Mouse (Mus musculus) forebrain, embryonic 15.5 days (tissue): Measurements from ENCODE around the gene Acsbg2. TPM values are rescaled to one million over a fixed set of nuclear protein-coding genes. Genes with fewer than 3 reads are reported as not detected.
A peak's percentile ranks its signal among the peaks of the same experiment; 100 is the strongest.
"Not testable (repeated sequence)": the region's sequence is repeated elsewhere in the genome, so short reads cannot be mapped to it uniquely, and the experiment has no call there.

ENCODE experiments used
- ATAC-seq: fragments of 200-750 bp; cut with Nextera tagmentation; replicated peaks from 2 replicates; pipeline ENCODE4 v1.8.0; 2017; ENCODE audit warnings: mild to moderate bottlenecking, moderate TSS enrichment, moderate library complexity
- H3K27ac ChIP-seq: fragments of 300-500 bp; sonication (generic); replicated peaks from 2 replicates; pipeline ENCODE4 v1.5.1; 2015; ENCODE audit warnings: mild to moderate bottlenecking, inconsistent platforms
- H3K27me3 ChIP-seq: fragments of 300-500 bp; sonication (generic); 2 replicates; pipeline ENCODE4 v1.6.1; 2015; ENCODE audit warnings: inconsistent platforms
- H3K36me3 ChIP-seq: fragments of 300-500 bp; sonication (generic); 2 replicates; pipeline ENCODE4 v1.6.1; 2015; ENCODE audit warnings: mild to moderate bottlenecking, inconsistent platforms
- H3K4me1 ChIP-seq: fragments of 300-500 bp; sonication (generic); 2 replicates; pipeline ENCODE4 v1.6.1; 2015; ENCODE audit warnings: inconsistent platforms
- H3K4me2 ChIP-seq: fragments of 300-500 bp; sonication (generic); replicated peaks from 2 replicates; pipeline ENCODE4 v1.6.1; 2015; ENCODE audit warnings: mild to moderate bottlenecking, inconsistent platforms
- H3K4me3 ChIP-seq: fragments of 300-500 bp; sonication (generic); 2 replicates; pipeline ENCODE4 v1.5.1; 2015; ENCODE audit warnings: mild to moderate bottlenecking, inconsistent platforms
- H3K9ac ChIP-seq: fragments of 300-500 bp; sonication (generic); replicated peaks from 2 replicates; pipeline ENCODE4 v1.6.1; 2015; ENCODE audit warnings: mild to moderate bottlenecking, inconsistent platforms
- H3K9me3 ChIP-seq: fragments of 300-500 bp; sonication (generic); 2 replicates; pipeline ENCODE4 v1.6.1; 2016; ENCODE audit warnings: inconsistent platforms
- WGBS: fragments of 180-500 bp; shearing (Covaris S2); methylation state at CpG from one replicate; pipeline ENCODE4 v1.1.7; 2015; ENCODE audit warnings: mixed read lengths; 5-methylcytosine and 5-hydroxymethylcytosine counted together
- polyA plus RNA-seq: library from polyadenylated mRNA; unstranded; fragments of >200 nt; fragmentation: Nextera tagmentation; extraction: Ambion mirVana; gene quantifications from 2 replicates; pipeline ENCODE4 v1.2.1, GENCODE M21; 2015

Acsbg2 gene
- polyA plus RNA-seq, result not detected in 2 replicates

DNA sequence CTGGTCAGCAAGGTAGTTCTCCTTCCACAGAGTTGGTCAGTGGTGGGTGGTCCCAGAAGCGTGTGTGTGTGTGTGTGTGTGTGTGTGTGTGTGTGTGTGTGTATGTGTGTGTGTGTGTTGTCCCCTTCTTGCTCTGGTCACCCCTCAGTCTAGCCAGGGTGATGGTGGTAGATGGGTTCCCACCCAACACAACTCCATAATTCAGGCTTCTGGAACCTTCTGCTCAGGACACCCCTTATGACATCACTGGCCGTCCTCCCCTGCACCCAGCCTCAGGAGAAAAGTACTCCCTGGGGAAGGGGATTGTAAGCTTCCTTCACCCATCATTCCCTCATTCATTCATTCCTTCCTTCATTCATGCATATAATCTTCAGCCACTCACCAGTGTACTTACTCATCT, at the start of gene Acsbg2:
TSS of gene Acsbg2 (minus strand) at position 211 of the 400 bp plus-strand sequence.
- no peak for ATAC-seq
- Histone ChIP-seq H3K4me2 (no peak within 1 kb of the TSS), H3K36me3 (no peaks in the 10 kb centered on the region), H3K9ac (no peak within 1 kb of the TSS), H3K9me3 (no peaks in the 10 kb centered on the region), H3K27me3 (no peaks in the 10 kb centered on the region), H3K4me1 (no peaks in the 10 kb centered on the region), H3K27ac (no peak within 1 kb of the TSS), H3K4me3 (no peak within 1 kb of the TSS)
- WGBS, result 100% methylated on average over 2 of the region's 2 CpGs

- H3K4me2 ChIP-seq, result no peak overlapping the region
Measured at GRCm38 (mm10) chr17:56919725-56920124, 45.5 kb upstream of the Acsbg2 start.

GRCm38 (mm10) chr17:56917166-56917565, 42.9 kb upstream of the Acsbg2 start:
- no peak for ATAC-seq
- Histone ChIP-seq H3K4me3 (no peak overlapping the region), H3K36me3 (peaks cover 48% of the 10 kb centered on the region), H3K27ac (no peak overlapping the region), H3K4me2 (no peak overlapping the region), H3K27me3 (no peaks in the 10 kb centered on the region), H3K9me3 (no peaks in the 10 kb centered on the region), H3K9ac (no peak overlapping the region), H3K4me1 (no peaks in the 10 kb centered on the region)
- 97% methylated on average over 2 of the region's 2 CpGs for WGBS

More at GRCm38 (mm10) chr17:56919725-56920124, 45.5 kb upstream of the Acsbg2 start:
- Histone ChIP-seq H3K4me1 (no peaks in the 10 kb centered on the region), H3K27me3 (no peaks in the 10 kb centered on the region), H3K4me3 (no peak overlapping the region), H3K9ac (no peak overlapping the region), H3K27ac (no peak overlapping the region), H3K9me3 (no peaks in the 10 kb centered on the region), H3K36me3 (peaks cover 44% of the 10 kb centered on the region)
- ATAC-seq, result 0 out of 2 replicates have a peak, but pooled peaks have one; percentile 23
- 82% methylated on average over 3 of the region's 3 CpGs for WGBS

DNA sequence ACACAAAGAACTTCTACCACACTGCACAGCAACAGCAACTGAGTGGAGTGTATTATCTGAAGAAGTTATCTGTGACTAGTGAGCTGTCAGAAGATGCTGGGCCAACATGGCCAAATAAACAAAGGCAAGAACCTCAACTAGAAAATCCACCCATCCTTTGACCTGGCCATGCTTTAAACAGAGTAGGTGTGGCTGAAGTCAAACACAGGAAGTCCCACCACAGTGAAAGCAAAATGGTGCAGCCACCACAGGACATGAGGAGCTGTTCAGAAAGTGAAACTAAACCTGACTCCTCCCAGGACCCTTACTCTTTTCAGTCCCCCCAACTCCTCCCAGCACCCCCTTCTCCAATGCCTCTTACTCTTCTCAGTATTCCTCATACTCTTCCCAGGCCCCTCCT, 39.2 kb upstream of the Acsbg2 start:
- Histone ChIP-seq H3K4me2 (no peak overlapping the region), H3K27ac (no peak overlapping the region), H3K4me1 (no peaks in the 10 kb centered on the region), H3K9ac (no peak overlapping the region), H3K27me3 (no peaks in the 10 kb centered on the region), H3K36me3 (peaks cover 53% of the 10 kb centered on the region), H3K4me3 (no peak overlapping the region), H3K9me3 (no peaks in the 10 kb centered on the region)
- no peak for ATAC-seq

DNA sequence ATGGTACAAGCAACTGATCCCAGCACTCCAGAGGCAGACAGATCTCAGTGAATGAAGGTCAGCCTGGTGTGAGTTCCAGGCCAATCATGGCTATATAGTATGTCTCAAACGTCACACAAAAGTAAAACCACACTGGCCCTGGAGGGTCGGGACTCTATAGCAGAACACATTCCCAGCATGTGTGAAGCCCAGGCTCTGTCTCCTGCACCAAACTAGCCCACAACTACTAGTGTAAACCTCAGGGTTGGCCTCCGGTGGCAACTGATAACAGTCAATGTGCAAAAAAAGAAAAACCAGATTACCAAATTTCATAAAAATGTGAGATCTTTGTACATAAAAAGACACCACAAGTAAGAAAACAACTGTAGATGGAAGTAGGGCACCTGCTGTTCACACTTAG, 38.8 kb upstream of the Acsbg2 start:
- Histone ChIP-seq H3K27me3 (no peaks in the 10 kb centered on the region), H3K27ac (no peak overlapping the region), H3K9ac (no peak overlapping the region), H3K4me2 (no peak overlapping the region), H3K9me3 (no peaks in the 10 kb centered on the region), H3K36me3 (peaks cover 52% of the 10 kb centered on the region), H3K4me1 (no peaks in the 10 kb centered on the region), H3K4me3 (no peak overlapping the region)
- ATAC-seq, result no peak
- 98% methylated on average over 3 of the region's 3 CpGs for WGBS

GRCm38 (mm10) chr17:56909764-56910163, 35.5 kb upstream of the Acsbg2 start:
- H3K9me3 ChIP-seq, H3K27ac ChIP-seq, H3K9ac ChIP-seq, H3K4me2 ChIP-seq, H3K4me1 ChIP-seq, ATAC-seq, H3K27me3 ChIP-seq, H3K4me3 ChIP-seq: not testable (repeated sequence)
- H3K36me3 ChIP-seq, result peaks cover 43% of the 10 kb centered on the region
- 78% methylated on average over 2 of the region's 2 CpGs for WGBS

GRCm38 (mm10) chr17:56907887-56908286, 33.6 kb upstream of the Acsbg2 start:
- no peak overlapping the region for H3K4me2 ChIP-seq
- H3K27me3 ChIP-seq, result no peaks in the 10 kb centered on the region
- no peak for ATAC-seq
- WGBS, result 89% methylated on average over 9 of the region's 9 CpGs
- H3K4me3 ChIP-seq, result no peak overlapping the region
- no peak overlapping the region for H3K27ac ChIP-seq
- H3K4me1 ChIP-seq, result no peaks in the 10 kb centered on the region
- H3K9ac ChIP-seq, result no peak overlapping the region
- peaks cover 40% of the 10 kb centered on the region for H3K36me3 ChIP-seq
- H3K9me3 ChIP-seq, result no peaks in the 10 kb centered on the region

DNA sequence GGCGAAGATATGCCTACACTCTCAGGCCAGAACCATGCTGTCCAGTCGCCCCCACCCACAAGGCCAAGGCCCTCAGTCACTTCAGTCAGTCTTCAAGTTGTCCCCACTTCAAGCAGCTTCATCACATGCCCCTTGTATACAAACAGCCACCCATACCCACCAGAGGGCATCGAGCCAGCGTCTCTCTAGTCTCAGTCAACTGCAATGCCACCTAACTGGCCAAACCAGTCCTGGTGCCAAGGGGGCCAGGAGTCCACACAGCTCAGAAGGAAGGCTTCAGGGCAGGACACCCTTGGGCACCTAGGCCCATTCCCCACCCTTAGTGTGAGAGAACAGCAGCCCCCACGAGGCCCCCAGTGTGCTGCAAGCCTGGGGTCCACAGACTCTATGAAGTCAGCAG, 32.8 kb upstream of the Acsbg2 start:
- H3K4me3 ChIP-seq, result no peak overlapping the region
- H3K27ac ChIP-seq, result no peak overlapping the region
- WGBS, result 93% methylated on average over 5 of the region's 5 CpGs
- no peak for ATAC-seq
- no peak overlapping the region for H3K9ac ChIP-seq
- peaks cover 40% of the 10 kb centered on the region for H3K36me3 ChIP-seq
- no peaks in the 10 kb centered on the region for H3K9me3 ChIP-seq
- H3K27me3 ChIP-seq, result no peaks in the 10 kb centered on the region
- no peaks in the 10 kb centered on the region for H3K4me1 ChIP-seq
- no peak overlapping the region for H3K4me2 ChIP-seq

DNA sequence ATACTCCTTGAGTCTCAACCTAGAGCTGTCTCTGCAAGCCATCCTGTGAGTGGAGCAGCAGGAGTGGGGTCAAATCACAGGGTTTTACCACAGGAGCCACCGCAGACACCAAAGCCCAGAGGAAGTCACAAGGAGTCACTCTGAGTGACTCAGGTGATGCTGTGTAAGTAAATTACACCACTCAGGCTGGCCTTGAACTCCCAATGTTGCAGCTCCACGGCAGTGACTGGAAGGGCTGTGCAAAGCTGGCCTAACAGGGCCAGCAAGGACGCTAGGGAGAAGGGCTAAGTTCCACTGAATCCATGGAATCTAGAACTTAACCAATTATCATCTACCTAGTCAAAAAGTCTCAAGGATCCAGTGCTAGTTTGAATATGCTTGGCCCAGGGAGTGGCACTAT, 31.9 kb upstream of the Acsbg2 start:
- WGBS, result 95% methylated on average over 3 of the region's 3 CpGs

DNA sequence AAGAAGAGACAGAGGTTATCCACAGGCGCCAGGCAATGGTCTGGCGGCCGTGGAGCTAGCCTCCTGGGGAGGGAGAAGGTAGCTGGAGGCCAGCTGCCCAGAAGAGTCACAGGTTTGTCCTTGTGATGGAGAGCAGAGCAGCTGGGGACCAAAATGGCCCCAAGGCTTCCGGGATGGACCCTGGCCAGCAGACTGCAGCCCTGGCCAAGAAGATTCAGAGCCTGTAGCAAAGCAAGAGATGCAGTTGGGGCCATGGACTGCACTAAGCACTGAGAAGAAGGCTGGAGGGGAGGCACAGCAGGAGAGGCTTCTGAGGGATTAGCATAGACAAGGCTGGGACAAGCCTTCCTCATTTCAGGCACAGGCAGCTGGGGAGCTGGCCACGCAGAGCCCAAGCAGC, 28.5 kb upstream of the Acsbg2 start:
- H3K4me1 ChIP-seq, result peaks cover under 1% of the 10 kb centered on the region; the same call in 1 of the 2 replicates
- H3K27ac ChIP-seq, result no peak overlapping the region
- WGBS, result 86% methylated on average over 5 of the region's 5 CpGs
- H3K27me3 ChIP-seq, result no peaks in the 10 kb centered on the region
- ATAC-seq, result no peak
- no peaks in the 10 kb centered on the region for H3K9me3 ChIP-seq
- H3K4me3 ChIP-seq, result no peak overlapping the region
- H3K36me3 ChIP-seq, result peaks cover 49% of the 10 kb centered on the region
- H3K9ac ChIP-seq, result no peak overlapping the region
- H3K4me2 ChIP-seq, result no peak overlapping the region

More for the DNA sequence above, 31.9 kb upstream of the Acsbg2 start:
- Histone ChIP-seq H3K9ac (no peak overlapping the region), H3K27ac (no peak overlapping the region), H3K36me3 (peaks cover 42% of the 10 kb centered on the region), H3K9me3 (no peaks in the 10 kb centered on the region), H3K4me1 (no peaks in the 10 kb centered on the region), H3K27me3 (no peaks in the 10 kb centered on the region), H3K4me3 (no peak overlapping the region), H3K4me2 (no peak overlapping the region)
- ATAC-seq, result no peak

DNA sequence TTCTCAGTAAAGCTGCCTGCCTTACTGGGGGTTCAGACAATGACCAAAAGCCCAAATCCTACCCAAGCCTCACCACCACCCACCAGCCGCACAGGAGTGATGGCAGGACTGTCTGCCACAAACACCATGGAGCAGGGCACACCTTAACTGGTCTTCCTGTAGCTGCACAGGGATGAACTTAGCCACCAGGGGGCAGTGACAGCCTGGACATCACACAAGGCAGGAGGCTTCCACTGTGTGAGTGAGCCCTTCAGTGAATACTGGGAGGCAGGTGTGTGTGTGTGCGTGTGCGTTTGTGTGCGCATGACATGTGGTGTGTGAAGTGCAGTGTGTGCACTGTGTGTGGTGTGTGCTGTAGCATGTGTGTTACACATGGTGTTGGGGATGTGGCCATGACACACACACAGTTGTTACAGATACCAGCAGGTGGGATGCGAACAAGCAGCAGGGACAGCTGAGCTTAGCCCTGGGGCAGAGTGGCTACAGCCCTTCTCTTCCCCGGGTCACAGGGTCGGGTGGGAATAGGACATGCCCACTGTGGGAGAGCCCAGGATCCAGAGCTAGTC, 23.5 kb upstream of the Acsbg2 start:
- H3K9me3 ChIP-seq, result no peaks in the 10 kb centered on the region
- H3K27me3 ChIP-seq, result no peaks in the 10 kb centered on the region
- peaks cover 18% of the 10 kb centered on the region for H3K4me1 ChIP-seq
- no peak overlapping the region for H3K9ac ChIP-seq
- H3K4me3 ChIP-seq, result no peak overlapping the region
- 81% methylated on average over 7 of the region's 7 CpGs for WGBS
- no peak overlapping the region for H3K4me2 ChIP-seq
- ATAC-seq, result peak; percentile 72
- H3K27ac ChIP-seq, result peak overlapping the region; percentile 81
- H3K36me3 ChIP-seq, result peaks cover 70% of the 10 kb centered on the region

DNA sequence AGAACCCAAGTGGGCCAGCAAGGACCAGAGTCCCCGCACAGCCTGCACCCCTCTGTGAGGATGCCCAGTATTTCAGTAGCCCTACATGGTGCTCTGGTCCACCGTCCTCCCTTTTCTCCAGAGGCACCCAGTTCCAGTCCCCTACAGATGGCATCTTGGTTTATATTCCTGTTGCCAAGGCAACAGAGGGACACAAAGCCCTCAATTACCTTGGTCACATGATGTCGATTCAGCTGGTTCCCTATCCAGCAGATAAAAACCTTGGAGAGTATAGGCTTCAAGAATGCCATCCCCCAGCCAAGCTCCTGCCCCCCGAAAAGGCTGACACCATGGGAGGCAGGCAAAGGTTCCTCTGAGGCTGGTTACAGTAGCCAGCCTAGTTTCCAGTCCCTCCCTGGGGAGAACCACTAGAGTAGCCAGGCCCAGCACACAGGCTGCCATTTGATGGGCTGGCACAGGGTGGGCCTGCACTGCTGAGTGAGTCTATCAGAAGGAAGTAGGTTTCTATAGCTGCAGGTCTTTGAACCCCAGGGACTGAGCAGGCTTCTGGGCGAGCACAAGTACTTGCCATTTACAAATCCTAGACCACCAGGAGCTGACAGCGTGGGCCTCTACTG, 22.4 kb upstream of the Acsbg2 start:
- no peaks in the 10 kb centered on the region for H3K27me3 ChIP-seq
- H3K27ac ChIP-seq, result peak overlapping the region; percentile 81
- 55% methylated on average over 6 of the region's 6 CpGs for WGBS
- H3K36me3 ChIP-seq, result peaks cover 70% of the 10 kb centered on the region
- peaks cover 1% of the 10 kb centered on the region; the same call in 1 of the 2 replicates for H3K9me3 ChIP-seq
- H3K9ac ChIP-seq, result no peak overlapping the region
- no peak overlapping the region for H3K4me2 ChIP-seq
- peak; percentile 73 for ATAC-seq
- H3K4me3 ChIP-seq, result no peak overlapping the region
- H3K4me1 ChIP-seq, result peaks cover 18% of the 10 kb centered on the region
